ENCODE assay signal across 9 mouse cellular contexts in the genomic region with DNA sequence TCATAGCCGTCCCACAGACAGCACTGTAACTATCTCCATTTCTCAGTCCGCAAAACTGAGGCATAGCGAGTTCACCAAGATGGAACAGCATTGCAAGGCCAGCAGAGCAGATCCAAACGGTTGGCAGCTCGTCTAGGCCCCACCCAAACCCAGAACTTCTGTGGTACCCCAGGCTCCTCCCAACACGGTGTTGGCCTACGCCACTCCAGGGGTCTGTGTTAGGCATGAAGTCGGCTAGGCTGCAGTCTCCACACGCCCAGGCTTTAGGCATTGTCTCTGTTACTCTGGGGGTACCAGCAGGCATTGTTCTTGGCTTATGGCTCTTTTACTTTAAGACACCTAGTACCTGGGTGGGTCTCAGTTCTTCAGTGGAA. TPM values are rescaled to one million over a fixed set of nuclear protein-coding genes. Genes with fewer than 3 reads are reported as not detected.
DNase-seq lines count a peak whose midpoint lies in the region; ATAC-seq lines count a peak whose summit lies in the region.
"Had no signal": no experiment of that assay in that cellular context is flagged by ENCODE, and none has a peak within 500 bp of the region (broad histone marks: within the 10 kb centered on the region; RNA-seq: fewer than 3 reads in every experiment).

No protein-coding gene starts in this region.

- peak overlapping the region; percentile 67 for H3K4me2 ChIP-seq in heart, embryonic 14.5 days (ENCODE audit: low read length)
- peak overlapping the region; percentile 60 for H3K4me2 ChIP-seq in hindbrain, embryonic 16.5 days (ENCODE audit: low read length)
- peak overlapping the region; percentile 60 for H3K4me2 ChIP-seq in midbrain, embryonic 15.5 days

- H3K4me3 ChIP-seq in heart, embryonic 14.5 days (ENCODE audit: control insufficient read depth in 1 of 2, insufficient read depth in 1 of 2, low read depth in 1 of 2, low read length in 2 of 2): peak overlapping the region in 1 of 2 experiments; percentile 25; a peak in 2 of 4 replicates
- peak overlapping the region; percentile 50 for H3K4me3 ChIP-seq in embryonic facial prominence, embryonic 10.5 days
- peak overlapping the region; percentile 41 for H3K4me3 ChIP-seq in hindbrain, embryonic 16.5 days (ENCODE audit: low read length)
- peak overlapping the region; percentile 41 for H3K4me3 ChIP-seq in midbrain, embryonic 15.5 days

- intact Hi-C loops in heart, postnatal 36 days (cut with DNase I): loop anchor here (1.0 to 5.0 kb wide), 4 partner anchors 60 to 300 kb away; no protein-coding TSS in a partner anchor

- H3K27me3 ChIP-seq in heart, embryonic 14.5 days (ENCODE audit: control insufficient read depth, insufficient read depth, low read length): no peaks in the 10 kb centered on the region
- no peaks in the 10 kb centered on the region for H3K27me3 ChIP-seq in embryonic facial prominence, embryonic 10.5 days (replicated peaks; ENCODE audit: low read depth, poor library complexity, severe bottlenecking)
- H3K27me3 ChIP-seq in hindbrain, embryonic 16.5 days (replicated peaks; ENCODE audit: control insufficient read depth, insufficient read depth, low read length): no peaks in the 10 kb centered on the region
- H3K27me3 ChIP-seq in midbrain, embryonic 15.5 days (replicated peaks): no peaks in the 10 kb centered on the region

- WGBS in heart, embryonic 14.5 days: 46% methylated on average over 9 of the region's 9 CpGs
- WGBS in embryonic facial prominence, embryonic 10.5 days: 48% methylated on average over 9 of the region's 9 CpGs
- 49% methylated on average over 9 of the region's 9 CpGs for WGBS in hindbrain, embryonic 16.5 days
- WGBS in midbrain, embryonic 15.5 days: 44% methylated on average over 9 of the region's 9 CpGs

- H3K27ac ChIP-seq in heart, embryonic 14.5 days (replicated peaks in 1 of 2; ENCODE audit: control insufficient read depth in 1 of 2, insufficient read depth in 1 of 2, low read depth in 2 of 2, low read length in 2 of 2): peak overlapping the region; percentile 17 to 74; a peak in 3 of 4 replicates
- H3K27ac ChIP-seq in embryonic facial prominence, embryonic 10.5 days (replicated peaks): peak overlapping the region; percentile 80
- H3K27ac ChIP-seq in hindbrain, embryonic 16.5 days (ENCODE audit: low read depth, low read length): no peak overlapping the region
- H3K27ac ChIP-seq in midbrain, embryonic 15.5 days: no peak overlapping the region

- H3K9ac ChIP-seq in heart, embryonic 14.5 days (ENCODE audit: low read length): peak overlapping the region; percentile 66; the same call in 1 of the 2 replicates
- H3K9ac ChIP-seq in hindbrain, embryonic 16.5 days (ENCODE audit: low read depth, low read length): peak overlapping the region; percentile 56
- H3K9ac ChIP-seq in midbrain, embryonic 15.5 days: no peak overlapping the region

- H3K4me1 ChIP-seq in heart, embryonic 14.5 days (ENCODE audit: control insufficient read depth in 2 of 2, insufficient read depth in 2 of 2, low read length in 2 of 2): peaks cover 10 to 11% of the 10 kb centered on the region in 2 experiments
- H3K4me1 ChIP-seq in embryonic facial prominence, embryonic 10.5 days: peaks cover 52% of the 10 kb centered on the region
- H3K4me1 ChIP-seq in hindbrain, embryonic 16.5 days (ENCODE audit: control insufficient read depth, insufficient read depth, low read depth, low read length): peaks cover 11% of the 10 kb centered on the region
- H3K4me1 ChIP-seq in midbrain, embryonic 15.5 days: peaks cover 15% of the 10 kb centered on the region

- no peaks in the 10 kb centered on the region for H3K9me3 ChIP-seq in heart, embryonic 14.5 days (ENCODE audit: control insufficient read depth, low read length)
- no peaks in the 10 kb centered on the region; the same call in 1 of the 2 replicates for H3K9me3 ChIP-seq in embryonic facial prominence, embryonic 10.5 days
- H3K9me3 ChIP-seq in hindbrain, embryonic 16.5 days (ENCODE audit: control insufficient read depth, low read length): no peaks in the 10 kb centered on the region
- H3K9me3 ChIP-seq in midbrain, embryonic 15.5 days: no peaks in the 10 kb centered on the region
- H3K9me3 ChIP-seq: G1E had no signal

- no peaks in the 10 kb centered on the region for H3K36me3 ChIP-seq in heart, embryonic 14.5 days (ENCODE audit: control insufficient read depth, insufficient read depth, low read length)
- no peaks in the 10 kb centered on the region for H3K36me3 ChIP-seq in embryonic facial prominence, embryonic 10.5 days (replicated peaks)
- no peaks in the 10 kb centered on the region for H3K36me3 ChIP-seq in hindbrain, embryonic 16.5 days (ENCODE audit: control insufficient read depth, insufficient read depth, low read length)
- no peaks in the 10 kb centered on the region for H3K36me3 ChIP-seq in midbrain, embryonic 15.5 days (replicated peaks)
- H3K36me3 ChIP-seq: G1E had no signal

- DNase-seq in heart, postnatal 36 days: no peak
- no peak for DNase-seq in embryonic facial prominence, embryonic 10.5 days (ENCODE audit: low spot score)
- DNase-seq in adrenal gland, postnatal 4 days (ENCODE audit: low spot score in 2 of 2): no peak
- no peak for DNase-seq in layer of hippocampus, postnatal 25 days (ENCODE audit: extremely low spot score in 1 of 2, low spot score in 1 of 2)
- no peak for DNase-seq in kidney, adult 11 months

- ATAC-seq in heart, embryonic 14.5 days (ENCODE audit: insufficient number of reproducible peaks, insufficient read depth, low FRiP score, low read depth): no peak
- ATAC-seq in hindbrain, embryonic 16.5 days: peak; percentile 37
- ATAC-seq in midbrain, embryonic 15.5 days (replicated peaks): peak; percentile 24; the same call in 1 of the 2 replicates

RNA-seq across cellular contexts. Expression of a gene that starts 30.2 kb away (rescaled TPM):
- polyA plus RNA-seq in heart, embryonic 14.5 days (2014; fragmentation: Nextera tagmentation; extraction: Ambion mirVana): 84.3 and 89.1 TPM in 2 replicates
- total RNA-seq in heart, postnatal 36 days (2021): 100 to 1,000 TPM in 1 of 2 experiments, 10 to 100 TPM in 1; 91.7 to 107 TPM
- polyA plus RNA-seq in embryonic facial prominence, embryonic 10.5 days (2016; fragmentation: Nextera tagmentation; extraction: Ambion mirVana): 60.7 and 61.9 TPM in 2 replicates
- 122 and 140 TPM in 2 replicates for polyA plus RNA-seq in hindbrain, embryonic 16.5 days (2015; fragmentation: Nextera tagmentation; extraction: Ambion mirVana)
- 181 and 185 TPM in 2 replicates for polyA plus RNA-seq in midbrain, embryonic 15.5 days (2015; fragmentation: Nextera tagmentation; extraction: Ambion mirVana)
- total RNA-seq in adrenal gland, postnatal 4 days (2021): 100 to 1,000 TPM; 102 to 104 TPM
- 100 to 1,000 TPM; 220 to 233 TPM for total RNA-seq in layer of hippocampus, postnatal 25 days (2021)

Comparison
In these comparisons a context has a peak if more than half of its experiments do, and no peak if none do; other contexts are left out.
1. H3K27ac ChIP-seq: peak in heart, embryonic 14.5 days (2 of 2) and embryonic facial prominence, embryonic 10.5 days (single experiment); none in hindbrain, embryonic 16.5 days (single experiment) and midbrain, embryonic 15.5 days (single experiment).
2. Peak in every context shown above with its lines, with median percentiles within 50 percentile points of each other: H3K4me2 ChIP-seq.